Mouse (Mus musculus) heart, embryonic 14.5 days (tissue): ENCODE measurements at regions not wholly inside any gene's neighbourhood (a gene's known extent, or its start where the extent isn't known, plus 50 kb on each side); places are given as distances from the start of the nearest gene placed in this dataset.

Experiments
- ATAC-seq: fragments of 200-750 bp; cut with Nextera tagmentation; 2 replicates; pipeline ENCODE4 v1.8.0; 2017; ENCODE audit warnings: low read depth, moderate TSS enrichment; ENCODE audit not compliant: insufficient number of reproducible peaks, insufficient read depth, low FRiP score
- H3K27ac ChIP-seq, 2 experiments: fragments of 200-500 bp in 1 of 2; fragments of 300-500 bp in 1 of 2; sonication (generic) in 1 of 2; replicated peaks in 1 of 2; 2 replicates each; pipeline ENCODE4 v1.5.1; 2012 to 2014; ENCODE audit warnings: low read depth in 2 of 2, low read length in 2 of 2, control low read depth in 1 of 2, mild to moderate bottlenecking in 1 of 2, mixed read lengths in 1 of 2; ENCODE audit not compliant: control insufficient read depth in 1 of 2, insufficient read depth in 1 of 2
- H3K27me3 ChIP-seq: fragments of 300-500 bp; sonication (generic); 2 replicates; pipeline ENCODE4 v1.6.1; 2014; ENCODE audit warnings: mild to moderate bottlenecking, low read length, control low read depth; ENCODE audit not compliant: control insufficient read depth, insufficient read depth
- H3K36me3 ChIP-seq: fragments of 300-500 bp; sonication (generic); 2 replicates; pipeline ENCODE4 v1.6.1; 2014; ENCODE audit warnings: mild to moderate bottlenecking, control low read depth, low read length, mixed read lengths; ENCODE audit not compliant: control insufficient read depth, insufficient read depth
- H3K4me1 ChIP-seq, 2 experiments: fragments of 200-500 bp in 1 of 2; fragments of 300-500 bp in 1 of 2; sonication (generic) in 1 of 2; 2 replicates each; pipeline ENCODE4 v1.6.1; 2012 to 2014; ENCODE audit warnings: low read length in 2 of 2, control low read depth in 1 of 2, mixed read lengths in 1 of 2; ENCODE audit not compliant: control insufficient read depth in 2 of 2, insufficient read depth in 2 of 2
- H3K4me2 ChIP-seq: fragments of 300-500 bp; sonication (generic); 2 replicates; pipeline ENCODE4 v1.6.1; 2014; ENCODE audit warnings: mild to moderate bottlenecking, low read length
- H3K4me3 ChIP-seq, 2 experiments: fragments of 200-500 bp in 1 of 2; fragments of 300-500 bp in 1 of 2; sonication (generic) in 1 of 2; 2 replicates each; pipeline ENCODE4 v1.5.1; 2012 to 2014; ENCODE audit warnings: low read length in 2 of 2, mild to moderate bottlenecking in 2 of 2, control low read depth in 1 of 2, low read depth in 1 of 2, moderate library complexity in 1 of 2; ENCODE audit not compliant: control insufficient read depth in 1 of 2, insufficient read depth in 1 of 2
- H3K9ac ChIP-seq: fragments of 300-500 bp; sonication (generic); 2 replicates; pipeline ENCODE4 v1.6.1; 2014; ENCODE audit warnings: mild to moderate bottlenecking, low read length
- H3K9me3 ChIP-seq: fragments of 300-500 bp; sonication (generic); 2 replicates; pipeline ENCODE4 v1.6.1; 2016; ENCODE audit warnings: low read length, control low read depth; ENCODE audit not compliant: control insufficient read depth
- WGBS: fragments of 180-500 bp; shearing (Covaris S2); extraction: QIAGEN DNeasy Blood & Tissue Kit; methylation state at CpG from one replicate; pipeline ENCODE4 v1.1.7; 2014; 5-methylcytosine and 5-hydroxymethylcytosine counted together

- no peak for ATAC-seq
- H3K27ac ChIP-seq, result no peak overlapping the region
- H3K4me1 ChIP-seq, result no peaks in the 10 kb centered on the region
- no peak overlapping the region for H3K9ac ChIP-seq
- H3K9me3 ChIP-seq, result no peaks in the 10 kb centered on the region
- H3K4me3 ChIP-seq, result no peak overlapping the region
- no peaks in the 10 kb centered on the region for H3K36me3 ChIP-seq
- H3K4me2 ChIP-seq, result no peak overlapping the region
- WGBS, result 81% methylated on average over 4 of the region's 4 CpGs
- no peaks in the 10 kb centered on the region for H3K27me3 ChIP-seq
Measured at GRCm38 (mm10) chr7:115076781-115077180, 333.3 kb downstream of the Insc start.

GRCm38 (mm10) chr7:115084711-115085380 is 341.4 kb downstream of the Insc start:
- Histone ChIP-seq H3K36me3 (no peaks in the 10 kb centered on the region), H3K4me2 (no peak overlapping the region), H3K9me3 (no peaks in the 10 kb centered on the region), H3K4me3 (no peak overlapping the region), H3K9ac (no peak overlapping the region), H3K27me3 (no peaks in the 10 kb centered on the region), H3K4me1 (no peaks in the 10 kb centered on the region), H3K27ac (no peak overlapping the region)
- ATAC-seq, result no peak
- WGBS, result 64% methylated on average over 3 of the region's 3 CpGs

GRCm38 (mm10) chr7:115086542-115087448 is 343.3 kb downstream of the Insc start:
- Histone ChIP-seq H3K27me3 (no peaks in the 10 kb centered on the region), H3K27ac (no peak overlapping the region), H3K9ac (no peak overlapping the region), H3K4me3 (no peak overlapping the region), H3K4me1 (no peaks in the 10 kb centered on the region), H3K36me3 (no peaks in the 10 kb centered on the region), H3K9me3 (no peaks in the 10 kb centered on the region), H3K4me2 (no peak overlapping the region)
- ATAC-seq, result no peak
- 60% methylated on average over 4 of the region's 4 CpGs for WGBS

GRCm38 (mm10) chr7:115092481-115093050 is 349.1 kb downstream of the Insc start:
- H3K36me3 ChIP-seq, result no peaks in the 10 kb centered on the region
- H3K27ac ChIP-seq, result no peak overlapping the region
- no peaks in the 10 kb centered on the region for H3K27me3 ChIP-seq
- no peak for ATAC-seq
- H3K4me1 ChIP-seq, result no peaks in the 10 kb centered on the region
- H3K9me3 ChIP-seq, result no peaks in the 10 kb centered on the region
- H3K4me3 ChIP-seq, result no peak overlapping the region
- no peak overlapping the region for H3K9ac ChIP-seq
- no peak overlapping the region for H3K4me2 ChIP-seq
- WGBS, result 81% methylated on average over 3 of the region's 3 CpGs

DNA sequence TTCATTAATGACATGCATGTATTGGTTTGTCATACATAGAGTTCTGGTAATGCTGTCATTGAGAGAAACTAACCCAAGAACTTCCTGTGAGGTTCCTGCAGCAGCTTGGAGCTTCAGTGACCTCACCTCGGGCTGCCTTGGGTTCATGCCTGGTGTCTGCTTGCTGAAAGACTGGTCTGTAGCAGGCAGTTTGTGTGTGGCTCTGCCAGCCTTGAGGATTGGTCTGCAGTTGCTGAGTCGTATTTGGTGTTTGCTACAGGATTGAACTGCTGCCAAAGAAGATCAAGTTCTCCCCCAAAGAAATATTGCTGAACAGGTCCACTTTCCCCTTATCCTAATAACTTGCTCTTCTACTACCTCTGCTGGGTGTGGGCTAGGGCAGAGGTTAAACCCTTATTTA is 362.5 kb downstream of the Insc start:
- Histone ChIP-seq H3K9me3 (no peaks in the 10 kb centered on the region), H3K9ac (no peak overlapping the region), H3K27ac (no peak overlapping the region), H3K4me3 (no peak overlapping the region), H3K27me3 (no peaks in the 10 kb centered on the region), H3K4me2 (no peak overlapping the region), H3K4me1 (no peaks in the 10 kb centered on the region), H3K36me3 (no peaks in the 10 kb centered on the region)
- 57% methylated on average over 2 of the region's 2 CpGs for WGBS
- no peak for ATAC-seq

GRCm38 (mm10) chr7:115112282-115112681 is 368.8 kb downstream of the Insc start:
- no peak overlapping the region for H3K27ac ChIP-seq
- H3K4me1 ChIP-seq, result no peaks in the 10 kb centered on the region
- WGBS, result 49% methylated on average over 3 of the region's 3 CpGs
- no peak overlapping the region for H3K4me3 ChIP-seq
- H3K9ac ChIP-seq, result no peak overlapping the region
- no peaks in the 10 kb centered on the region for H3K9me3 ChIP-seq
- H3K36me3 ChIP-seq, result no peaks in the 10 kb centered on the region
- no peak for ATAC-seq
- H3K27me3 ChIP-seq, result no peaks in the 10 kb centered on the region
- H3K4me2 ChIP-seq, result no peak overlapping the region

DNA sequence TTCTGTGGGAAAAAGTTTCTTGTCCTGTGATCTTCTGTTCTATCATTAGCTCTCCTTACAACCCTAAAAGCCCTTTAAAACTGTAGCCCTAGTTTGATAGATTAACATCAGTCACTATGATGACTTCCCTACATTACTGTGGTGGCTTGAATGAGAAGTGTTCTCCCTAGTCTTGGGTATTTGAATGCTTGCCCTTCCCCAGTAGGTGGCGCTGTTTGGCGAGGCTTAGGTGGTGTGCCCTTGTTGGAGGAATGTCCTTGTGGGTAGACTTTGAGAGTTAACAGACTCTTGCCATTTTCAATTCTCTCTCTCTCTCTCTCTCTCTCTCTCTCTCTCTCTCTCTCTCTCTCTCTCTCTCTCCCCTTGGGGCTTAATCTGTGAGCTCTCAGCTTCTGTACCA is 379.8 kb downstream of the Insc start:
- no peaks in the 10 kb centered on the region for H3K27me3 ChIP-seq
- H3K4me2 ChIP-seq, result no peak overlapping the region
- H3K27ac ChIP-seq, result no peak overlapping the region
- WGBS, result 48% methylated on average over 2 of the region's 2 CpGs
- H3K4me1 ChIP-seq, result no peaks in the 10 kb centered on the region
- H3K9me3 ChIP-seq, result no peaks in the 10 kb centered on the region
- H3K9ac ChIP-seq, result no peak overlapping the region
- no peak for ATAC-seq
- H3K4me3 ChIP-seq, result no peak overlapping the region
- H3K36me3 ChIP-seq, result no peaks in the 10 kb centered on the region
